Mouse (Mus musculus) brain, embryonic 14.5 days (tissue): ENCODE data around the gene Atp6v1g1.

Experiments used
- CTCF ChIP-seq: fragments of 200-500 bp; IDR thresholded peaks from 2 replicates; pipeline ENCODE4 v1.5.1; 2012; ENCODE audit warnings: inconsistent platforms, mild to moderate bottlenecking, moderate library complexity, borderline replicate concordance; ENCODE audit not compliant: insufficient read depth, insufficient read length; ENCODE audit errors: extremely low read depth
- POLR2A ChIP-seq: fragments of 200-500 bp; IDR thresholded peaks from 2 replicates; pipeline ENCODE4 v1.6.1; 2012; ENCODE audit warnings: mild to moderate bottlenecking, inconsistent platforms, borderline replicate concordance; ENCODE audit not compliant: poor library complexity, insufficient read depth, insufficient read length, severe bottlenecking; ENCODE audit errors: extremely low read depth

GRCm38 (mm10) chr4:63556665-63557064, 12.1 kb downstream of the Atp6v1g1 start:
- no peak for TF ChIP-seq CTCF
- TF ChIP-seq POLR2A, result no peak
